Mouse (Mus musculus): ENCODE results near the gene Eef2k.
A peak's percentile ranks its signal among the peaks of the same experiment; 100 is the strongest.
"Not testable (repeated sequence)": the region's sequence is repeated elsewhere in the genome, so short reads cannot be mapped to it uniquely, and the experiment has no call there.

The Eef2k gene

DNA sequence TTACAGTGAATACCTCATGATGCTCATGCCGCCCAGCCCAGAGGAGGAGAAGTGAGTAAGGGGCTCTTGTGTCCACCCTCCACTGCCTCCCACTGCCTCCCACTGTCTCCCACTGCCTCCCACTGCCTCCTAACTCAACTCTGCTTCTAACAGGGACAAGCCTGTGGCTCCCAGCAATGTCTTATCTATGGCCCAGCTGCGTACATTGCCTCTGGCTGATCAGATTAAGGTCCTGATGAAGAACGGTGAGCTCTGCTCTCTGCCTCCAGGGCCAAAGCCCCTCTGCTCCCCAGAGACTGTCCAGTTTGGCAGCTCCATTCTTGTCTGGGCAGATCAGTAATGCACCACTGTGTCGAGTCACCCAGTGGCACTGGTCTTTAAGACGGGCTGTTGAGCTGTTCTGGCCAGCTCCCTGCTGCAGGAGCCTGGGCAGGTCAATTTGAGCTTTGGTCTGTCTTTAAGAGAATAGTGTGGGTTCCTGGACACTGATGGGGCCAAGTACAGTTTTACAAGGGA is 91.1 kb downstream of the Eef2k start:
- no peak for DNase-seq (ENCODE audit: inconsistent age in 2 of 2, low spot score in 1 of 2)

DNA sequence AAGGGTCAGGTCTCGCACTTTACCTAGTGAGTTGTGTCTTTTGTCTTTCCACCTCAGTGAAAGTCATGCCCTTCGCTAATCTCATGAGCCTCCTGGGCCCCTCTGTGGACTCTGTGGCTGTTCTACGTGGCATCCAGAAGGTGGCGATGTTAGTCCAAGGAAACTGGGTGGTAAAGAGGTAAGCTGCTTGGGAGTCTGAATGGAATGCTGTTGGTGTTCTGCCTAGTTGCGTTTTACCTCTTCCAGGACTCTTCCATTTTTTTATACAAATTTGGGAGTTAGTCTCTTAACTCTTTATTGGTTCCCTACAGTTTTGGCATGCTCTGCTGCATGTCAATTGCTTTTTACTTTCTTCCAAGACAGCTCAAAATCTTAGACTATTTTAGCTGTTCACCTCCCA is 92.1 kb downstream of the Eef2k start:
- DNase-seq (ENCODE audit: inconsistent age in 2 of 2, low spot score in 1 of 2): peak; percentile 60 to 85

DNA sequence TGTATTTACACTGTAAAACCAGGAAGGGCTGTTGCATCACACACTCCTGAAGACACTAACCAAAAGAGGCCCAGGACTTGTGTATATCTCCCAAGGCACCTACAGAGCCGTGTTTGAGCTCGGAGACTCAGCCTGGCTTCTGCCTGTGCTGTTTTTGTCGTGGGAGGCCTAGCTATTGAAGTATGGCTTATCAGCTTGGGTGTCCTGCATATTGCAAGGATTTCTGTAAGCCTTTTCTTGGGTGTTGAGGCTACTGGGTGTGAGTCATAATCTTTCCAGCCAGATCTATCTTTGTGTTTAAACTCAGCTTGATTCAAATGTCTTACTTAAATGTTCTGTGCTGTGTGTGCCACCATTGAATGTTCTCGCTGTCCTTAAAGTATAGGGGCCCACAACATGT is 93.9 kb downstream of the Eef2k start:
- no peak for DNase-seq (ENCODE audit: inconsistent age in 2 of 2, low spot score in 1 of 2)

DNA sequence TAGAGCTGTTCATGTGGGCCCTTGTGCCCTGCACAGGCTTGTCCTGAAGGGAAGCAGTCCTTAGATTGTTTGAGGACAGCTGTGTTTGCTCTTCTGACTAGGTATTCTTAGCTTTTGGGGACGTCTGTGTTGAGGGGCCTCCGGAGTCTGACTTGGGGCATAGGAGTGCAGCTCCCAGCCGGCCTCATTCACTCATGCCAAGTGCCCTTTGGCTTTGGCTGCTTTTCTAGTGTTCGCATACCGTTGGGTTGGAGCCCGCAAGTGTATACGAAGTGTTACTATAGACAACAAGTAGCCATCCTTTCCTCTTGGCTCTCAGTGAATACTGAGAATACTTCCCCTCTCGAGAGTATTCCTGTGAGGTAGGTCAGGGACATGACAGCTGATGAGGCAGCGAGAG is 95.6 kb downstream of the Eef2k start:
- no peak for DNase-seq (ENCODE audit: inconsistent age in 2 of 2, low spot score in 1 of 2)

DNA sequence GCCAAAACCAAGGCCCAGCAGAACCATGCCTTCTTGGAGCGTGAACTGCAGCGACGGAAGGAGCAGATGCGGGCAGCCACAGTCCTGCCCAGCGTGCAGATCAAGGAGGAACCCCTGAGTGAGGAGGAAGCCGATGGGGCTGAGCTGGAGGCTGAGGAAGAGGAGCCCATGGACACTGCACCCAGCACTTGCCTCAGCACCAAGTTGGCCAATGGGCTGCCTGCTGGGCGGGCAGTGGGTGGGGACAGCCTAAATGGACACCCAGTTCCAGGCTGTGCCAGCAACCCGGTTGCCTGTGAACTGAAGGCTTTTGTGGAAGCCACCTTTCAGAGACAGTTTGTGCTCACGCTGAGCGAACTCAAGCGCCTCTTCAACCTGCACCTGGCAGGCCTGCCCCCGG is 97.7 kb downstream of the Eef2k start:
- no peak for DNase-seq (ENCODE audit: inconsistent age in 2 of 2, low spot score in 1 of 2)

DNA sequence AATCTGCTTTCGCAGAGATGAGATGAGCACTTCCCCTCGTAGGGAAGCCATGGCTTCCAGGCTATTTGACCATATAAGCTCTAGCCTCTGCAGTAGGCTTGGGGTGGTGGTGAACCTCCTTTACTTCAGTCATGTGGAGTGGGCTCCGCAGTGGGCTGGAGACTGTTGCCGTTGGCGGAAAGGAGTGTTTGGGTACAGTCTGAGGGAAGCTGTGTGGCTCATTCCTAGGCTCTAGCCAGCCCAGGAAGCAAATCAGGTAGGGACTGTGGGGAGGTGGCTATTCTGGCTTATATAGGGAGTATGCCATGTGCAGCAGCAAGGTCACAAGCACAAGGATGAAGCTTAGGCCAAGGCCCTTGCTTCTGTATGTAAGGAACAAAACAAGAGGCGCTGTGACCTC is 98.6 kb downstream of the Eef2k start:
- no peak for DNase-seq (ENCODE audit: inconsistent age in 2 of 2, low spot score in 1 of 2)

DNA sequence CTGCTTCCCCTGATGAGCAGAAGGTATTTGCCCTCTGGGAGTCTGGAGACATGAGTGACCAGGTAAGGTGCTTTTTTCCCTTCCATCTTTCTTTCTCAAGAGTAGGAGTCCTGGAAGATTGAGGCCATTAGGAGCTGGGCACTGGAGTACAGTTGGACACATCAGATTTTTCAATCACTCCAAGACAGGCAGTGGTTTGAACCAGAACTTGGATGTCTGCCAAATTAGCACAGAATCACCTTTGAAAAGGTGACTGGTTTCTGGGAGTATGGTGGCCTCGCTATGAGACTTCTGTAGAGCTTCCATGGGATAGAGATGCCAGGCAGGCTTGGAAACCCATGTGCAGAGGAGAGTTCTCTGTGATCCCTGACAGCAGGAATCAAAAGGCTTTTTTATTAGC is 99.9 kb downstream of the Eef2k start:
- DNase-seq (ENCODE audit: inconsistent age in 2 of 2, low spot score in 1 of 2): no peak

DNA sequence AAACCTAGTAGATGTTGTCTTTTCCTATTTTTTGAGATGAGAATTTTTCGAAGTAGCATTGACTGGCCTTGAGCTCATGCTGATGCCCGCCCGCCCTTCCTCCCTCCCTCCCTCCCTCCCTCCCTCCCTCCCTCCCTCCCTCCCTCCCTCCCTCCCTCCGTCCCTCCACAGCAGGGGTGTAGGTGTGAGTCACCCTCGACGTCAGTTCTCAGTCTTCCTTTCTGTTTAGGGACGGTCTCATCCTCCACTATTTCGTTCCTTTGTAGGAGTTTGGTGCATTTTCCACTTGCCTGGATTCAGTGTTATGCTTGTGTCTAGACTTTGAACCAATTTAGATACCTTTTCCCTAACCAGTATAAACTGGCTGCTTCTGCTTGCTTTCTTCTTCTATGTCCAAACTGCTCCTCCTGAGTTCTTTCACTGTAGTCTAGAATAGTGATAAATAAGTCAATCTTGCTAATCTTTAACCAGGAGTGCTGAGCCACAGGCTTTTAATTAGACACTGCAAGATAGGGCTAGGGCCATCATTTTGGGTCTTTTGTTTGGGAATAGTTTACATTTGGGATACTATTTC is 101.4 kb downstream of the Eef2k start:
- DNase-seq (ENCODE audit: inconsistent age in 2 of 2, low spot score in 1 of 2): peak; percentile 43 to 71

DNA sequence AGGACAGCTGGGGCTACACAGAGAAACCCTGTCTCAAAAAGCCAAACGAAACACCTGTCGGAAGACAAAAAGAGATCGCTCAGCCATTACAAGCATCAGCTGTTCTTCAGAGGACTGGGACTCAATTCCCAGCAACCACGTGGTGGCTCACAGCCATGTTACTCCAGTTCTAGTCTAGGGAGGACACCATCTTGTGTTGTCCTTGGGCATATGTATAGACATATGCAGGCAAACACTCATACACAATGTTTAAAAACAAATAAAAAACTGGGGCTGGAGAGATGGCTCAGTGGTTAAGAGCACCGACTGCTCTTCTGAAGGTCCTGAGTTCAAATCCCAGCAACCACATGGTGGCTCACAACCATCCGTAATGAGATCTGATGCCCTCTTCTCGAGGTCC is 111.0 kb downstream of the Eef2k start:
- DNase-seq (ENCODE audit: inconsistent age in 2 of 2, low spot score in 1 of 2): not testable (repeated sequence)

All from adrenal gland, adult (tissue).